Mouse (Mus musculus): ENCODE data around the gene Nkx1-1. TPM values are rescaled to one million over a fixed set of nuclear protein-coding genes. Genes with fewer than 3 reads are reported as not detected.
A peak's percentile ranks its signal among the peaks of the same experiment; 100 is the strongest.

Nkx1-1 gene
- polyA plus RNA-seq (2017; shearing (Covaris generic)) = not detected

DNA sequence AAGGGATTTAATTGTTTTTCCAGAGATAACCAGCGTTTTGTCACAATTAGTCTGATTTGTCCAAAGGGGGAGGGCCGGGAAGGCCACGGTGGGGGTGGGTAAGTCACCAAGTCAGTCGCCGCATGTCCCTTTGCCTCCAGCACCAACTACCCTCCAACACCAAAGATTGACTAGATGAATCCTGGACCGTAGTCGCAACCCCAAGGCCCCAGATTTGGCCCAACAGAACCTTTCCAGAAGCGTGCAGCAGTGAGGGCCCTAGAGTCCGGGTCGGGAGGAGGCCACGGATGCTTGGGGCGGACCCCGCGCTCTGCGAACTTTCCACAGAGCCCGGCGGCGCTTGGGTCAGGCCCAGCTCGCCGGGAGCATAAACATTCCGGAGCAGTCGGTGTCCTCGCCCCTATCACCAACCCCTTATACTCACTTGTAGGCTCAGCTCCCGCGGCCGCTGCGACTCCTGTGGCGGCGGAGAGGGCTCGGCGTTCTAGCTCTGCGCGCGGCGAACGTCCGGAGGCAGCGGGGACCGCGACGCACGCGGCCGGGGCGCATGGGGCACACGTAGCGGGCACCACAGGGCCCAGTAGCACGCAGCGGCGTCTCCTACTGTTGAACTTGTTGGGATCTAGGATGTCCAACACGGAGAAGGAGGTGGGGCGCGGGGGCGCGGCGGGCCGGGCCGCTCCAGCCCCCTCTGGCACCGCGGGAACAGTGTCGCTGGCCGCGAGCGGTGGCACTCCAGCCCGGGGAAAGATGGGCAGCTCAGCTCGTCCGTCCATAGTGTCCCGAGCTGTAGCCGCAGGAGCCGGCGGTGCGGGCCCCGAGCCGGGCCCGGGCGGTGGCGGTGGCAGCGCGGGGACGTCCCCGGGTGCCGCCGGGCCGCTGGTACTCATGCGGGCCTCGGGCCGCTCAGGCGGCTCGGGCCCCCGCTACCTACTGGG lies at the start of gene Nkx1-1:
TSS of gene Nkx1-1 (minus strand) at position 776 of the 938 bp plus-strand sequence.
- no peak for ATAC-seq

DNA sequence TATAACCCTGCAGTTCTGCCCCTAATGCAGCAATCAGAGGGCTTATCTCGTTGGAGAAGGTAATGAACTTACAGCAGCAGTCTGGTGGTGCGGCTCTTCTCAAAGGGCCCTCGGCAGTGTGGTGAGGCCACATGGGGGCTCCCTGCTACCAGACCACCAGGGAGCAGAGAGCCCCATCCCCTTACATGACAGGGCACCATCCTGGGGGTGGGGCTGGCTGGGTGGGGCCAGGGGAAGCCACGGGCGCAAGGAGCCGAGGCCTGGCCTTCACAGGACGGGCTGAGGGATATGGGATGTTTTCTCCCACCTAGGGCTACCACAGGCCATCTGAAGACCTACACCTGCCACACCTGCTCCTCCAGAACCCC lies 47.5 kb upstream of the Nkx1-1 start:
- no peak for ATAC-seq

DNA sequence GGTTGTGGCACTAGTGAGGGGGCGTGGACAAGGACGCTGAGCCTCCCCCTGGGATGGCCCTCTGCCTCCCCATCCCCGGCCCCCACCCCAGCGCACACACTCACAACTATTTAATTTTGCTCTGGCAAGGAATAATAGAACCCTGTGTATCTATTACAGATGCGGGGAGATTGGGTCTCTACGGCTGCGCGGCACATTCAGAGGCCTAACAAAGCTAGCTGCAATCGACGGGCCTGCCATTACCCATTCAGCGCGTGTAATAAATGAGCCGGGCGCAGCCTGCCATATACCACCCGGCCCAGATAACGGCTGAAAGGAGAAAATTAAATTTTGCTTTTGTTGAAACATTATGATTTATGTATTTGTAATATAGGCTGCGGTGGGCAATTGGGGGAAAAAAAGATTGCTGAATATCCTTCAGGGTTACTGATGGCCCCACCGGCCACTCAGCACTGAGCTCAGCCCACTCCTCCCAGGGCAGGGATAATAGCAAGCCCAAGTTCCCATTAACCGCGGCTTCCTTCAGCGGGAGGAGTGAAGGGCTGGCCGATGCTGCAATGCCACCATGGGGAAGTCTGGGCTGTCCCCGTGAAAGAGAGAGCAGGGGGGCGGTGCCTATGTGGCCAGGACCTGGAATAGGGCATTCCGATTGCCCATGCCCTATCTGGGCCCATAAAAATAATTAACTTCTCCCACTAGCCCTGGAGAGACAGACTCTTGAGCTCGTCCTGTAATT lies 47.0 kb upstream of the Nkx1-1 start:
- no peak for ATAC-seq

DNA sequence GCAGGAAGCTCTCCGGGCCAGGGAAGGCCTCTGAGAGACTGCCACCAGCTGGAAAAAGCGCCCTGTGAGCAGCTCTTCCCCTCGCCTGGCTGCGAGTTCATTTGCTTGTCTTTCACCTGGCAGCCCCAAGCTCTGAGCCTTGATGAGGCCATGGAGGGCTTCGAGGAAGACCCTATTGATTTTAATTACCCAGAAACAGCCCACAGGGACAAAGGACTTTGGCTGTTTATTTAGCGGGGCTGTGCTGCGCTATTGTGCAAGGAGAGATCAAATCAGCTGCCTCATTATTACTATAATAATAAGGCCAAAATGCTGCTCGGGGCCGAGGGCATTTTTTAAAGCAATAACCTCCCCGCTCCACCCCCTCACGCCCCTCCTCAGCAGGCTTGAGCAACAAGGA lies 31.7 kb upstream of the Nkx1-1 start:
- ATAC-seq = no peak

DNA sequence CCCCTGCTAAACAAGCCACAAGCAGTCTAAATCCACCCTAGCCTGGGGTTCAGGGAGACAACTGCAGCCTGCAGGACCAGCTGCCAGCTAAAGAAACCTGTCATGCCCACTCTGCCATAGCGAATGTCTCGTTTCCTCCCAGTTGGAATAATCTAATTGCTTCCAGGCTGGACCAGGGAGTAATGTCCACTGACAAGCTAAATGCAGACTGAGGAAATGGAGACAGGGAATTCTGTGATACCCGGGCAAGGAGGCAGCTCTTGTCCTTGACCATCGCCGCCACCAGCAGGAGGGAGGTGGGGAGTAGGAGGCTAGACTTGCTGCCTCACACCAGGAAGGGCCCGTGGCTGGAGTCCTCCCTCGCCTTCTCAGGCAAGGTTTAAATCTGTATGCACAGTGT lies 30.6 kb upstream of the Nkx1-1 start:
- ATAC-seq = no peak

DNA sequence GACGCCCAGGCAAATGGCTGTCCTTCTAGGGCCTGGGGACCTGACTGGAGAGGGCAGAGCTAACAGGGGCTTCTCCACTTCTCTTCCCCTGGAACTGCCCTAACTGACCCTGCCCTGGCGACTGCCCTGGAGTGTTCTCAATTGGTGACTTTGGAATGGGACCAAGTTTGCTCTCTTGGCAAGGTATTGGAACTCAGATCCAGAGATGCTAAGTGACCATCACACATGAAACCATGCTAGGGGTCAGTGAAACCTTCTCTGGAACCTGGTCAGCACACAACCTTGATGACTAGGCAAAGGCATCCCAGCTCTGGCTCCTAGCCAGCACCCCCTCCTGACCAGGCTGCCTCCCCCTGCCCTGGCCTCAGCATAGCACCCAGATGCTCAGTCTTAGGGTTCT lies 25.3 kb upstream of the Nkx1-1 start:
- ATAC-seq = no peak

DNA sequence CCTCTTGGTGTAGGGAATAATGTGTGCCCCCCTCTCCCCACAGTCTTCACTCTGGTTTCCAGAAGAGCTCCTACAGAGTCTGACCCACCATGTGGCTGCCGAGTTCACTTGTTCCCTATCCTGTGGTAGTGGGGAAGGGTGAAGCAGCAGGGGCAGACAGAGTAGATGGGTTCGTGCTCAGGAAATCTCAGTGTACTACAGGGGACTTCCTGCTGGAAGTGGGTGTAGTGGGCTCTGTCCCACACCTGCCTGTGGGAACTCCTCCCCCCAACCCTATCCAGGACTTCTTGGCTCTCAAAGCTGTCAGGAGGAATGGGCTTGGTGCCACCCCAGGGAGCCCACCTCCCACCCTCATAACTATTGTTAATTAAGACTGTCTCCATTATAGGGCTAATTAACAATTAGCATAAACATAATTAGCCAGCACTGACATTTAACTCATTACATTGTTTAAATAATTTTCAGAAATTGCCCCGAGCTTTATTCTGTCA lies 24.4 kb upstream of the Nkx1-1 start:
- ATAC-seq = no peak

DNA sequence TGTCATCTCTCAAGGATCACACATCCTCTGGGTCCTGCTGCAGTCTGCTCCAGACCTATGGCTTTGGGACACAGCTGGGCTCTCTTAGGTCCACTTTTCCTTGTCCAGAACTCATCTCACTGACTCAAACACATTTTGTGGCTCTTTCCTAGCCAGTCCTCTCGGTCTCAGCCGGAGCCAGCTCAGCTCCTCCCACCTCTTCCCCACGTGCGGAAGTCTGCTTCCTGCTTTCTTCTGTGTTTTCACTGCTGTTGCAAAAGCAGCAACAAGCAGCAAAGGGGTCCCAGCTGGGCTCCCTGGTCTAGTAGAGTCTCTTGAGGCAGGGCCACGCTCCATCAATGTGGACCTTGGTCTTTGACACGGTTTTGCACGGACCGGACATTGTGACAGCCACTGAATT lies 22.0 kb upstream of the Nkx1-1 start:
- ATAC-seq = no peak

DNA sequence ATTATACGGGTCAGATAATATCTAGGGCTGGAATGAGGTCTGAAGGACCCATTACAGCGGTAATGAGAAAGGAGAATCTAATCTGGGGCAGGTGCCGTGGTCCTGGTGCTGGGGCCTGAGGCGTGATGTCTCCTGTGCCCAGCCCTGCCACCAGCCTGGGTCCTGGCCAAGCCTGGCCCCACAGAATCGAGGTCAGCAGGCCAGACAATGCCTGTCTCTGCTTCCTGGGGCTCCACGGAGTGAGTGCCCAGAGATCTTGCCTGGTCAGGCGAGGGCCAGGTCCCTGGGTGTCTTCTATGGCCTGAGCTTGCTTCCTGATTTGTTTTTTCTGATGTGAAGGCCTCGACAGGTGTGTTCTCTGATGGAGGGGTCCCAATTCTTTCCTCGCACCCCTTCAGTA lies 10.0 kb upstream of the Nkx1-1 start:
- ATAC-seq = no peak

DNA sequence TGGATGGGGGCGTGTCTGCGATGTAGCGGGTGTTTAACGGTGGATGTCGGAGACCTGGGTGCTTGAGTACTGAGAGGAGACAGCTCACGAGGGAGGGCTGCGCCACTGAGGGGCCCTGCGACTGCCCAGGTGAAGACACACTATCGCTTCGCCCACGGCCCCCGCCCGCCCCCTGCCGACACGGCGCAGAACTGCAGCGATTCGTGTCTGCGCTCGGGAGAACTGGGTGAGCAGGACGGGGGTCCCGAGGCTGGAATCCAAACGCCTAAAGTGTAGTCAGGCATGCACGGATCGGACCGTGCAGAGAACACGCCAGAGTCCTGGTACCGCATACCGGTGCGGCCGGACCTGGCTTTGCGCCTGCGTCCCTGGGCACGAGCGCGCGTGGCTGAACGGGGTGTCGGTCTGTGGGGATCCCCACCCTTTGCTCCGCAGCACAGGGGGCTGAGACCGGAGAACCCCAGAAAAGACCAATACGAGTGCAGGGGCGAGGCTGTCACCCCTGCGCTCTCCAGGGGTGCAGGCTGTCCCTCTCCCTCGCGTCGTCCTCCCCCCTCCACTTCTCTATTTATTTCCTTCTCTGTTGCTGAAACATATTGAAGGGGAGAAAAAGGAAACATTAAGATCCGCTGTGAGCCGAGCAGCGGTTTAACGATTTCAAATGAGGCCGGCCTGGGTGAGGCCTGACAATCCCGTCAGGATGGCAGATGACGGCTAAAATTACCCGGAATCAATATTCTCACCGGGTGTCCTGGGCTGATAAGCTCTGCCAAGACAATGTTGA lies 9.3 kb upstream of the Nkx1-1 start:
- no peak for ATAC-seq

DNA sequence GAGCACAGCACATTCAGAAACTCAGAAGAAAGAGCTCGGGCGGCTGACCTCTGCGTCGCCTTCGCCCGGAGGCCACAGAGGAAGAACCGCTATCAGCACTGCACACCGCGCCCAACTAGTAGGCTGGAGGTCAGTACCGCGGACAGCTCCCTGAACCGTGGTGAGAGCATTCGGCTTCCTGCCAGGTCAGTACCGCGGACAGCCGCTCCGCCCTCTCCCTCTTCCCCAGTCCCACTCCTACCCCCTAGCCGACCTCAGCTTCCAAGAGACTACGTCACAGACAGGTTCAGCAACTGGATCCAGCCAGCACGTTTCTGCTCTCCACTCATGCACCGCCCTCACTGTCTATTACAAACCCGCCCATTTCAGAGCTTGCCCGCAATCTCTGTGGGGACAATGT lies 4.4 kb upstream of the Nkx1-1 start:
- ATAC-seq = peak; percentile 57

DNA sequence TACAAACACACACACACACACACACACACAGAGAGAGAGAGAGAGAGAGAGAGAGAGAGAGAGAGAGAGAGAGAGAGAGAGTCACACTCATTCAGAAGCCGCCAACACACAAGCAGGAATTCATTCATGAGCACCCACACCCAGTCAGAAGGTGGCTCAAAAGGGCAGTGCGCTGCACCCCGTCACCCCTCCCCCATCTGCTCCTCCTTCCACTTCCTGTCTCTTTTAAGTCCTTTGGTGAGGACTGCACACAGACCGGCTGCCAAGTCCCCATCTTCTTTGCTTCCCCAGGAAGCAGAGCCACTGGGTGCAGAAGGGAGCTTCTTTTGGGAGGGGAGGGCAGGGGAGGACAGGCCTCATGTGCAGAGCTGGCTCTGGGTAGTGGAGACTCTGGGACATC lies 2.2 kb upstream of the Nkx1-1 start:
- ATAC-seq = no peak

DNA sequence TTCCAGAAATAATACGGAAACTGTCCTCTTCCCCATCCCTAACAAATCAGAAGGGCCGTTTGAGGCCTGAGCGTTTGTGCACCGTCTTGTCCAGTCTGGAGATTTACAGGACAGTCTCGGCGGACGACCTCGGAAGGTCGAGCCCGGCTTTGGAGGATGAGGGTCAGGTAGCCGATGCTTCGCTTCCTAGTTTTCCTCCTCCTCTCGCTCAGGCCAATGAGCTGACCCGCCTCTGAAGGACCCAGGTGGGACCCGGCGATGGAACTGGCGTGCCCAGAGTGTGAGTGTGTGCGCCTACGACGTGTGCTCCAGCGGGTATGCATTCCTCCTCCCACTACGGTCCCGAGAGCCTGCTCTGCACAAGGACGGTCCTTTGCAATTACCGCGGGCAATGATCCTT lies 1.4 kb upstream of the Nkx1-1 start:
- ATAC-seq = no peak

DNA sequence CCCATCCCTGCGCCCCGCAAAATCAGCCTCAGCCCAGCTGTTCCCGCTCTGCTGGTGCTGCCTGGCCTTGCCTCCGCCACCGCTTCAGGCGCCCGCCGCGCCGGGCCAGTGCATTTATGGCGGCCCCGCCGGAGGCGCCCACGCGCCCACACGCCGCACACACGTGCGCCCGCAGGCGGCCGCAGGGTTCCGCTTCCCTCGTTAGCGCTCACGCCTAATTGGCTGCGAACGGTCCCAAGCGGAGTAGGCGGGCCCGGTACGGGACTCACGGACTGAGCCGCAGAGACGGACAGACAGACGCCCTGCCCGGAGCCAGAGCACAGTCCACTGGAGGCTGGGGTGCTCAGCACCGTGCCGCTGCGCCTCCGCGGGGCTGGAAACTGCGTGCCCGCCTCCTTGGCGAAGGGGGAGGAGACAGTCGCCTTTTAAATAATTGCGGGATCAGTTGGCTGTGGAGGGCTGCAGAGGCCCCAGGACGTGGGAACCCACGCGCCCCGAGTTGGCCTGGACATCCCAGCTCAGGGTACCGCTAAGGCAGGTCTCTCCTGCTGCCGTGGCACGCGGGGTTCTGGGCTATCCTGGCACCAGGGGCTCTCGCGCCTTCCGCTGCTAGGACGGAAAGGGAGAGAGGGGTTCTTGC lies 485 bp upstream of the Nkx1-1 start:
- no peak for ATAC-seq

DNA sequence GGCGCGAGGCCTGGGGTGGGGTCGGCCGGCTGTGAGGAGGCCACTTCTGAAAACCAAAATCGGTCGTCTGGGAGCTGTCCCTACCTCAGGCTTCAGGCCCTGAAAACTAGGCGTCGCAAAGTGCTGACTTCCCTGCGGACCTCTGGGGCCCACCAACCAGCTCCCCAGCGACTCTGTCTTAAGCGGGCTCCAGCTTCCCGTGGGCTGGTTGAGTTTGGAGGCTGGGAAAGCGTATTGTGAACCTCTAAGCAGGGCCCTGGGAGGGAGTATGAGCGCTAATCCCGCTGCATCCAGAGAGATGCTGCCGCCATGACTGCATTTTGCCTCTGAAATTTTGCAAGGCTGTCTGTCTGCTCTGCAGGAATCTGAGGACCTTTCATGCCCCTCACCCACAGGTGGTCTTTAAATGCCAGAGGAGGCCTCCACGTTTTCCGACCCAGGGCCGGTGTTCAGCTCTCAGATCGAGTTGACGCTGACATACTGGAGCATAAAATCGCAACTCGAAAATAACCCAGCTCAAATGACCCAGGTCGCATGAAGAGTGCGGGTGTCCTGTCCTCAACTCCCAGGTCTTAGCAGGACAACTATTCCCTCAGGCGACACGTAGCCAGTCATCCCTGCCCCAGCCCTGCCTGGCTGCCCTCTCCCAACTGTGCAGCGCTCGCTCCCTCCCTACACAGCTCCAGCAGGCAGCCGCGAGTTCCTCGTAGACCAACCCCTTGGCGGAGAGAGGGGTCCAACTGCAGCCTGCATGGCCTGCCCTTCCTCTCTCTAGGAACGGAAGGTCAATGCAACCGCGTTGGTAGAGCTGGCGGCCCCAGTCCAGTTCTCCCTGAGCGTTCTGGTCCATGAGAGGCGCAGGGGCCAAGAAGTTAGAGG lies 1.5 kb downstream of the Nkx1-1 start:
- no peak for ATAC-seq

DNA sequence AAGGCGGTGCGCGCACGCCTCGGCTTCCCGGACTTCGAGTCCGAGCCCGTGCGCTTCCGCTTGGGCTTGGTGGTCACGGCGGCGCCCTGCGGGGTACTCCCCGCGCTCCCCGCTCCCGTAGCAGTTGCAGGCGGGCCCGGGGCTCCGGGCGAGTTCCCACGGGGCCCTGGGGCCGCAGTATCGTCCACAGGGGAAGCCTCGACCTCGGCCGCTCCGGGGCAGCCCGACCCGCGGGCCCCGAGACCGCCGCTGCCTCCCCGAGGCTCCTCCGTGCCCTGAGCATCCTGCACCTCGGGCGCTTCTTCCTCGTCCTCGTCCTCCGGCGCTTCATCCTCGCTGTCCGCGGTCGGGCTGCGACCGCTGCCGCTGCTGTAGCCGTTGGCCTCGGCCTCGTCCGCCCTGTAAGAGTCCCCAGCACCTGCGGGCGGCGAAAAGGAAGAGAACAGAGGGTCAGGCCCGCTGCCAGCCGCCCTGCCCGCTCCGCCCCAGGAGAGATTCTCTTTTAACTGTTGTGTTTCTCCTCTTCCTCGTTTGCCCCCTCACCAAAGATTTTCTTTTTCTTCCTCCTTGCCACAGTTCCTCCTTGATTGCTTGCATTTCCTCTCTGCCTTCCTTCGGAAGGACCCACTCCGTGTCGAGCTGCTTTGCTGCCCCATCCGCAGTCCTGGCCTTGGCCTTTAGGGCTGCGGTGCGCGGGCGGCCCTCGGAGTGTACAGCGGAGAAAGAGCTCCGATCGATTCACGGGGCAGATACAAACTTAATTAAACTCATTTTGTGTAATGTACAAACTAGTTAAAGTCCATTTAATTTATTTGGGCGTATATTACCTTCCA lies 2.4 kb downstream of the Nkx1-1 start:
- ATAC-seq = no peak

DNA sequence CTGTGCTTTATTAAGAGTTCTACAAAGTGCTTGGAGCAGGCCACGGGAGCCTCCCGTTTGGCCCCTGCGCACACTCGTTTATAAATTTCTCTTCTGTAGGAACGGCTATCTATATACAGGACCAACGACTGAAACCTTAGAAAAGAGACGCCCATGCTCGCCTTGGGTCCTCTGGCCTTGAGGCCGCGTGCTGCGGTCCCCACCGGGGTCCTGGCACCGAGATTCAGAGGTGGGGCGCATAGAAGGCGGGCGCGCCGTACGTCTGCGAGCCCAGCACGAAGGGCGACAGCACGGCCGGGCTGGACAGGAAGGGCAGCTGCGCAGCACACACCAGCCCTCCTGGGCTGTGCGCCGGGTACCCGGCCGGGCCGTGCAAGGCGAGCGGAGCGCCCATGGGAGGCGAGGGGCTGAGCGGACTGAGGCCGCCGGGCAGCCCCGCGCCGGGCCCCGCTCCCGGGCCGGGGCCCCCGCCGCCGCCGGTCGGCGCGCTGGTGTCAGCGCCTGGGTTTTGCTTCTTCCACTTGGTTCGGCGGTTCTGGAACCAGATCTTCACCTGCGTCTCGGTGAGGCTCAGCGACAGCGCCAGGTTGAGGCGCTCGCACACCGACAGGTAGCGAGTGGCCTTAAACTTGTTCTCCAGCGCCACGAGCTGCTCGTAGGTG lies 3.1 kb downstream of the Nkx1-1 start:
- no peak for ATAC-seq

DNA sequence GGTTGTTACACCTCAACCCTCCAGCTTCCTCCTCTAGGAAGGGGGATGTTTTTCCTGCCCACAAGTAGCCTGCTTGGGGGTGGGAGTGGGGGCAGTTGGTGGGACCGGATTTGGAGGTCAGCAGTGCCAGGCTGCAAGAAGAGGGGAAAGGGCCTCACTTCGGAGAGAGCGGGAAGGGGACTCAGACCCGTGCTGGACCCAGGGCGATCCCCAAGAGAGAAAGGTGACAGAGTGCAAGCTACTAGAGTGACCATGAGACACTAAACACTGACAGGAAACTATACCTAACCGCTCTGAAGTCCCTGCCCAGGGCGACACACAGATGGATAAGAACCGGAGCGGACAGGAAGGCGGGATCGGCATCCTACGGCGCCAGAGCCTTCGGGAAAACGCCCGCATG lies 3.7 kb downstream of the Nkx1-1 start:
- no peak for ATAC-seq

DNA sequence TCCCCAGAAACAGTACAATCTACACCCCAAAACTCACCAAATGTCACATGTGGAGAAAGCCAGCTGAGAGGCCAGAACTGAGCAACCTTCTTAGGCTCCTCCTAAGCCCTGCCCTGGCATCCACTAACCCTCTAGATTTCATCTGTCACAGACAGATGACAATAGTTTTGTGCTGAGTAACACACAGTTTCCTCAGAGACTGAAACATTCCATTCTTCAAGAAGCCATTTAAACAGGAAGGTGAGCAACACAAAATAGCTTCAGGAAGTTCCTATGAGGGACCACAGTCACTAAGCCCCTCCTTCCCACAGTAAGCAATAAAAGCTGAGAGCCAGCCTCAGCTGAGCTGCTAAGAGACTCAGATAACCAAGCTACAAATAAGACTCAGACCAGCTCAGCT lies 6.3 kb downstream of the Nkx1-1 start:
- no peak for ATAC-seq

DNA sequence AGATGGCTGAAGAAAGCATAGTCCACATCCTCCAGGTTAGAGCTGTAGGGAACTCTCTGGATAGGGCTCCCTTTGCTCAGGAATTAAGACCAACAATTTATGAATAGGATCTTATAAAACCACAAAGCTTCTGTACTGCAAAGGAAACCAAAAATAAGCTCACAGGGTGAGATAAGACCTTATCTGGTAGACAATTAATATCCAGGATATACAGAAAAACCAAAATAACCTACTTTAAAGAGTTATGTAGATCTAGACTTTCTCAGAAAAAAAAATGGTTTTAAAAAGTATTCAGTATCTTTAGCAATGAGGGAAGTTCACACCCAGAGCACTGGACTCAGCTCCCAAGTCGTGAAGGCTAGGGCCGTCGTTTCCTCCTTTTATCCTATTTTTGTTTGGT lies 13.5 kb downstream of the Nkx1-1 start:
- no peak for ATAC-seq

Measured in activated CD4-positive, CD25-positive, alpha-beta regulatory T cell, adult 4 months (primary cell).